Mouse (Mus musculus) small intestine, adult 2 months (tissue): ENCODE measurements around the gene Hyal1. TPM values are rescaled to one million over a fixed set of nuclear protein-coding genes. Genes with fewer than 3 reads are reported as not detected.
"Not testable (repeated sequence)": the region's sequence is repeated elsewhere in the genome, so short reads cannot be mapped to it uniquely, and the experiment has no call there.

Source experiments
- H3K27ac ChIP-seq: fragments of 200-500 bp; 2 replicates; pipeline ENCODE4 v1.5.1; 2012; ENCODE audit warnings: low read depth, low read length, control low read depth, inconsistent platforms; ENCODE audit not compliant: insufficient read depth
- H3K27me3 ChIP-seq: fragments of 200-500 bp; 2 replicates; pipeline ENCODE4 v1.6.1; 2012; ENCODE audit warnings: mild to moderate bottlenecking, moderate library complexity, low read length, inconsistent platforms; ENCODE audit not compliant: control insufficient read depth, insufficient read depth
- H3K36me3 ChIP-seq: fragments of 200-500 bp; 2 replicates; pipeline ENCODE4 v1.6.1; 2012; ENCODE audit warnings: mild to moderate bottlenecking, low read length, control low read depth, inconsistent platforms; ENCODE audit not compliant: control insufficient read depth, insufficient read depth
- H3K4me1 ChIP-seq: fragments of 200-500 bp; 2 replicates; pipeline ENCODE4 v1.6.1; 2012; ENCODE audit warnings: low read length, inconsistent platforms, mixed read lengths; ENCODE audit not compliant: control insufficient read depth, insufficient read depth, insufficient read length
- H3K4me3 ChIP-seq: fragments of 200-500 bp; 2 replicates; pipeline ENCODE4 v1.5.1; 2012; ENCODE audit warnings: low read depth, mild to moderate bottlenecking, control low read depth, inconsistent platforms, low read length, moderate library complexity
- CTCF ChIP-seq: fragments of 200-500 bp; IDR thresholded peaks from 2 replicates; pipeline ENCODE4 v1.5.1; 2012; ENCODE audit warnings: low read depth, mild to moderate bottlenecking, control low read depth, inconsistent platforms, low read length, moderate library complexity, mixed read lengths; ENCODE audit not compliant: insufficient replicate concordance, insufficient read length; ENCODE audit errors: extremely low read depth
- POLR2A ChIP-seq: fragments of 200-500 bp; IDR thresholded peaks from 2 replicates; pipeline ENCODE4 v1.6.1; 2012; ENCODE audit warnings: low read depth, mild to moderate bottlenecking, control low read depth, inconsistent platforms, low read length, moderate library complexity
- WGBS: fragments of 180-500 bp; shearing (Covaris S2); methylation state at CpG from one replicate; pipeline ENCODE4 v1.1.7; 2018; 5-methylcytosine and 5-hydroxymethylcytosine counted together
- polyA plus RNA-seq: library from polyadenylated mRNA; depleted of rRNA; stranded (reverse); fragments of >200 nt; gene quantifications from 2 replicates; pipeline ENCODE4 v1.2.3, GENCODE M21; 2012

Hyal1 gene
- polyA plus RNA-seq, 1 experiment: 2.6 TPM

- Histone ChIP-seq H3K4me3 (peak overlapping the region; percentile 79), H3K36me3 (peaks cover 35% of the 10 kb centered on the region), H3K27ac (peak overlapping the region; percentile 98), H3K27me3 (no peaks in the 10 kb centered on the region), H3K4me1 (peaks cover 14% of the 10 kb centered on the region)
- TF ChIP-seq POLR2A (no peak), CTCF (no peak)
- WGBS: 19% methylated on average over 2 of the region's 2 CpGs
Measured at GRCm38 (mm10) chr9:107555701-107556100, 21.0 kb upstream of the Hyal1 start.

GRCm38 (mm10) chr9:107556346-107556745 is 20.4 kb upstream of the Hyal1 start:
- peak overlapping the region; percentile 98 for H3K27ac ChIP-seq
- H3K4me3 ChIP-seq: peak overlapping the region; percentile 48
- TF ChIP-seq CTCF (no peak), POLR2A (peak; percentile 32; the same call in 1 of the 2 replicates)
- H3K27me3 ChIP-seq: no peaks in the 10 kb centered on the region
- peaks cover 41% of the 10 kb centered on the region for H3K36me3 ChIP-seq
- H3K4me1 ChIP-seq: peaks cover 10% of the 10 kb centered on the region
- 25% methylated on average over 3 of the region's 3 CpGs for WGBS

GRCm38 (mm10) chr9:107563029-107563581 is 13.6 kb upstream of the Hyal1 start, which contains the start of gene Tusc2:
Gene Tusc2, plus strand, starts transcription at chr9:107563255.
- H3K4me1 ChIP-seq: peaks cover 19% of the 10 kb centered on the region
- WGBS: under 1% methylated on average over 46 of the region's 46 CpGs
- peak within 1 kb of the TSS; percentile 50 for H3K27ac ChIP-seq
- no peak for TF ChIP-seq CTCF
- peak; percentile 69 for TF ChIP-seq POLR2A
- peaks cover 47% of the 10 kb centered on the region for H3K36me3 ChIP-seq
- peak within 1 kb of the TSS; percentile 90 for H3K4me3 ChIP-seq
- no peaks in the 10 kb centered on the region for H3K27me3 ChIP-seq

- 45% methylated on average over 5 of the region's 5 CpGs for WGBS
- not testable (repeated sequence) for H3K27me3 ChIP-seq
- peaks cover 28% of the 10 kb centered on the region for H3K4me1 ChIP-seq
- peaks cover 25% of the 10 kb centered on the region for H3K36me3 ChIP-seq
- peak overlapping the region; percentile 27 for H3K4me3 ChIP-seq
- peak overlapping the region; percentile 99 for H3K27ac ChIP-seq
Measured at GRCm38 (mm10) chr9:107565556-107565955, 11.2 kb upstream of the Hyal1 start.

GRCm38 (mm10) chr9:107566041-107566709 is 10.6 kb upstream of the Hyal1 start:
- Histone ChIP-seq H3K4me3 (peak overlapping the region; percentile 42), H3K27ac (peak overlapping the region; percentile 99), H3K27me3 (no peaks in the 10 kb centered on the region), H3K36me3 (peaks cover 19% of the 10 kb centered on the region), H3K4me1 (peaks cover 32% of the 10 kb centered on the region)
- peak; percentile 37; the same call in 1 of the 2 replicates for TF ChIP-seq POLR2A
- peak; percentile 85; the same call in 1 of the 2 replicates for TF ChIP-seq CTCF
- WGBS: 10% methylated on average over 15 of the region's 15 CpGs

GRCm38 (mm10) chr9:107566855-107567254 is 9.9 kb upstream of the Hyal1 start:
- H3K4me1 ChIP-seq: peaks cover 35% of the 10 kb centered on the region
- TF ChIP-seq CTCF: peak; percentile 47; the same call in 1 of the 2 replicates
- peak; percentile 45; the same call in 1 of the 2 replicates for TF ChIP-seq POLR2A
- H3K27me3 ChIP-seq: no peaks in the 10 kb centered on the region
- 19% methylated on average over 3 of the region's 3 CpGs for WGBS
- peak overlapping the region; percentile 99 for H3K27ac ChIP-seq
- peak overlapping the region; percentile 89 for H3K4me3 ChIP-seq
- H3K36me3 ChIP-seq: peaks cover 12% of the 10 kb centered on the region

- TF ChIP-seq POLR2A: peak; percentile 31; the same call in 1 of the 2 replicates
- TF ChIP-seq CTCF: no peak
- 13% methylated on average over 18 of the region's 18 CpGs for WGBS
- Histone ChIP-seq H3K4me1 (peaks cover 39% of the 10 kb centered on the region), H3K4me3 (peak within 1 kb of the TSS; percentile 89), H3K27me3 (no peaks in the 10 kb centered on the region), H3K36me3 (peaks cover 15% of the 10 kb centered on the region), H3K27ac (peak within 1 kb of the TSS; percentile 99)
Measured at GRCm38 (mm10) chr9:107567702-107568319, 8.9 kb upstream of the Hyal1 start, which contains the start of gene Hyal2. Gene Hyal2, plus strand, starts transcription at chr9:107567945.
